Mouse (Mus musculus) kidney, postnatal 0 days (tissue): ENCODE data around the gene Igf1. TPM values are rescaled to one million over a fixed set of nuclear protein-coding genes. Genes with fewer than 3 reads are reported as not detected.

Experiments
- ATAC-seq: fragments of 200-750 bp; cut with Nextera tagmentation; replicated peaks from 2 replicates; pipeline ENCODE4 v1.8.0; 2017; ENCODE audit warnings: low read depth, moderate number of reproducible peaks, moderate TSS enrichment, moderate library complexity; ENCODE audit not compliant: low FRiP score
- DNase-seq: peaks from one replicate; pipeline ENCODE4 v3.0.0-alpha.2; 2016; ENCODE audit warnings: low spot score
- H3K27ac ChIP-seq: fragments of 300-500 bp; sonication (generic); 2 replicates; pipeline ENCODE4 v1.5.1; 2014; ENCODE audit warnings: mild to moderate bottlenecking
- H3K27me3 ChIP-seq: fragments of 300-500 bp; sonication (generic); 2 replicates; pipeline ENCODE4 v1.6.1; 2014; ENCODE audit warnings: low read length, mixed read lengths; ENCODE audit not compliant: insufficient read depth
- H3K36me3 ChIP-seq: fragments of 300-500 bp; sonication (generic); 2 replicates; pipeline ENCODE4 v1.6.1; 2014; ENCODE audit warnings: low read length, mixed read lengths; ENCODE audit not compliant: insufficient read depth
- H3K4me1 ChIP-seq: fragments of 300-500 bp; sonication (generic); replicated peaks from 2 replicates; pipeline ENCODE4 v1.6.1; 2014; ENCODE audit warnings: antibody characterized with exemption, low read length, mixed read lengths; ENCODE audit not compliant: insufficient read depth
- H3K4me2 ChIP-seq: fragments of 300-500 bp; sonication (generic); 2 replicates; pipeline ENCODE4 v1.6.1; 2014; ENCODE audit warnings: mild to moderate bottlenecking, low read length, moderate library complexity, mixed read lengths
- H3K4me3 ChIP-seq: fragments of 300-500 bp; sonication (generic); replicated peaks from 2 replicates; pipeline ENCODE4 v1.5.1; 2014; ENCODE audit warnings: low read depth, low read length
- H3K9ac ChIP-seq: fragments of 300-500 bp; sonication (generic); 2 replicates; pipeline ENCODE4 v1.6.1; 2014; ENCODE audit warnings: low read depth, low read length
- H3K9me3 ChIP-seq: fragments of 300-500 bp; sonication (generic); replicated peaks from 2 replicates; pipeline ENCODE4 v1.6.1; 2016; ENCODE audit warnings: low read length, inconsistent platforms, mixed read lengths
- CTCF ChIP-seq: IDR thresholded peaks from 2 replicates; pipeline ENCODE4 v1.5.1; 2016; ENCODE audit warnings: antibody characterized with exemption, low read depth, mild to moderate bottlenecking, moderate library complexity
- WGBS: fragments of 180-500 bp; shearing (Covaris S2); extraction: QIAGEN DNeasy Blood & Tissue Kit; methylation state at CpG from one replicate; pipeline ENCODE4 v1.1.7; 2014; 5-methylcytosine and 5-hydroxymethylcytosine counted together
- polyA plus RNA-seq: library from polyadenylated mRNA; unstranded; fragments of >200 nt; fragmentation: Nextera tagmentation; extraction: Ambion mirVana; gene quantifications from 2 replicates; pipeline ENCODE4 v1.2.1, GENCODE M21; 2015

Igf1 gene
- polyA plus RNA-seq, 1 experiment from 2014 or later = 23.1 TPM

- TF ChIP-seq CTCF = no peak
- H3K4me2 ChIP-seq = no peak overlapping the region
- no peaks in the 10 kb centered on the region for H3K9me3 ChIP-seq
- H3K4me3 ChIP-seq = no peak overlapping the region
- ATAC-seq (no peak), DNase-seq (no peak)
- 64% methylated on average over 3 of the region's 3 CpGs for WGBS
- no peaks in the 10 kb centered on the region for H3K4me1 ChIP-seq
- no peaks in the 10 kb centered on the region for H3K36me3 ChIP-seq
- no peak overlapping the region for H3K27ac ChIP-seq
- H3K27me3 ChIP-seq = no peaks in the 10 kb centered on the region
- H3K9ac ChIP-seq = no peak overlapping the region
Observed at GRCm38 (mm10) chr10:87986201-87986600, 128.1 kb downstream of the Igf1 start.

Other genes starting within 250 kb of the Igf1 start
- 0.22 TPM in 1 of 2 replicates, not detected in the other for gene Pmch, start 232.8 kb downstream of the Igf1 start, polyA plus RNA-seq